Mouse (Mus musculus) kidney, embryonic 16.5 days (tissue): ENCODE measurements around the gene Mia3. TPM values are rescaled to one million over a fixed set of nuclear protein-coding genes. Genes with fewer than 3 reads are reported as not detected.
"Not testable (repeated sequence)": the region's sequence is repeated elsewhere in the genome, so short reads cannot be mapped to it uniquely, and the experiment has no call there.

Experiments used
- ATAC-seq: fragments of 200-750 bp; cut with Nextera tagmentation; 2 replicates; pipeline ENCODE4 v1.8.0; 2017; ENCODE audit warnings: moderate TSS enrichment; ENCODE audit not compliant: low FRiP score, low TSS enrichment
- H3K27ac ChIP-seq: fragments of 300-500 bp; sonication (generic); 2 replicates; pipeline ENCODE4 v1.5.1; 2014; ENCODE audit warnings: low read length
- H3K27me3 ChIP-seq: fragments of 300-500 bp; sonication (generic); 2 replicates; pipeline ENCODE4 v1.6.1; 2014; ENCODE audit warnings: low read length, control low read depth, mixed read lengths; ENCODE audit not compliant: insufficient read depth
- H3K36me3 ChIP-seq: fragments of 300-500 bp; sonication (generic); 2 replicates; pipeline ENCODE4 v1.6.1; 2014; ENCODE audit warnings: low read length, control low read depth, mixed read lengths; ENCODE audit not compliant: insufficient read depth
- H3K4me1 ChIP-seq: fragments of 300-500 bp; sonication (generic); 2 replicates; pipeline ENCODE4 v1.6.1; 2014; ENCODE audit warnings: low read length, control low read depth, mixed read lengths; ENCODE audit not compliant: insufficient read depth
- H3K4me2 ChIP-seq: fragments of 300-500 bp; sonication (generic); replicated peaks from 2 replicates; pipeline ENCODE4 v1.6.1; 2014; ENCODE audit warnings: low read depth, low read length
- H3K4me3 ChIP-seq: fragments of 300-500 bp; sonication (generic); 2 replicates; pipeline ENCODE4 v1.5.1; 2014; ENCODE audit warnings: mild to moderate bottlenecking, low read length
- H3K9ac ChIP-seq: fragments of 300-500 bp; sonication (generic); replicated peaks from 2 replicates; pipeline ENCODE4 v1.6.1; 2014; ENCODE audit warnings: low read length
- H3K9me3 ChIP-seq: fragments of 300-500 bp; sonication (generic); 2 replicates; pipeline ENCODE4 v1.6.1; 2016; ENCODE audit warnings: low read length, control low read depth
- WGBS: fragments of 180-500 bp; shearing (Covaris S2); extraction: QIAGEN DNeasy Blood & Tissue Kit; methylation state at CpG from one replicate; pipeline ENCODE4 v1.1.7; 2014; 5-methylcytosine and 5-hydroxymethylcytosine counted together
- polyA plus RNA-seq: library from polyadenylated mRNA; unstranded; fragments of >200 nt; fragmentation: Nextera tagmentation; extraction: Ambion mirVana; gene quantifications from 2 replicates; pipeline ENCODE4 v1.2.1, GENCODE M21; 2015

Gene Mia3
- 94.8 and 106 TPM in 2 replicates for polyA plus RNA-seq

GRCm38 (mm10) chr1:183369427-183370014 lies at the start of gene Mia3:
Mia3 (minus strand) TSS chr1:183369553.
- Histone ChIP-seq H3K4me2 (peak within 1 kb of the TSS; percentile 74), H3K27me3 (no peaks in the 10 kb centered on the region), H3K9ac (peak within 1 kb of the TSS; percentile 84), H3K4me1 (peaks cover 16% of the 10 kb centered on the region), H3K4me3 (peak within 1 kb of the TSS; percentile 64), H3K36me3 (peaks cover 11% of the 10 kb centered on the region), H3K9me3 (peaks cover under 1% of the 10 kb centered on the region; the same call in 1 of the 2 replicates), H3K27ac (peak within 1 kb of the TSS; percentile 72)
- peak; percentile 99 for ATAC-seq
- under 1% methylated on average over 38 of the region's 51 CpGs for WGBS

GRCm38 (mm10) chr1:183417873-183418272 lies 48.5 kb upstream of the Mia3 start, which contains the start of gene Hhipl2:
Hhipl2 (plus strand) TSS chr1:183418215.
- no peaks in the 10 kb centered on the region for H3K27me3 ChIP-seq
- H3K36me3 ChIP-seq, result no peaks in the 10 kb centered on the region
- H3K4me1 ChIP-seq, result no peaks in the 10 kb centered on the region
- no peak within 1 kb of the TSS for H3K27ac ChIP-seq
- H3K9me3 ChIP-seq, result peaks cover 5% of the 10 kb centered on the region; the same call in 1 of the 2 replicates
- WGBS, result 39% methylated on average over 12 of the region's 12 CpGs
- no peak within 1 kb of the TSS for H3K4me3 ChIP-seq
- peak within 1 kb of the TSS; percentile 19; the same call in 1 of the 2 replicates for H3K4me2 ChIP-seq
- ATAC-seq, result peak; percentile 60; the same call in 1 of the 2 replicates
- H3K9ac ChIP-seq, result no peak within 1 kb of the TSS

GRCm38 (mm10) chr1:183414081-183414727 lies 44.9 kb upstream of the Mia3 start:
- no peaks in the 10 kb centered on the region for H3K4me1 ChIP-seq
- H3K27ac ChIP-seq, result no peak overlapping the region
- no peak overlapping the region for H3K4me2 ChIP-seq
- H3K27me3 ChIP-seq, result no peaks in the 10 kb centered on the region
- peaks cover 5% of the 10 kb centered on the region; the same call in 1 of the 2 replicates for H3K9me3 ChIP-seq
- no peak overlapping the region for H3K9ac ChIP-seq
- ATAC-seq, result no peak
- WGBS, result 78% methylated on average over 15 of the region's 15 CpGs
- no peak overlapping the region for H3K4me3 ChIP-seq
- peaks cover 24% of the 10 kb centered on the region for H3K36me3 ChIP-seq

DNA sequence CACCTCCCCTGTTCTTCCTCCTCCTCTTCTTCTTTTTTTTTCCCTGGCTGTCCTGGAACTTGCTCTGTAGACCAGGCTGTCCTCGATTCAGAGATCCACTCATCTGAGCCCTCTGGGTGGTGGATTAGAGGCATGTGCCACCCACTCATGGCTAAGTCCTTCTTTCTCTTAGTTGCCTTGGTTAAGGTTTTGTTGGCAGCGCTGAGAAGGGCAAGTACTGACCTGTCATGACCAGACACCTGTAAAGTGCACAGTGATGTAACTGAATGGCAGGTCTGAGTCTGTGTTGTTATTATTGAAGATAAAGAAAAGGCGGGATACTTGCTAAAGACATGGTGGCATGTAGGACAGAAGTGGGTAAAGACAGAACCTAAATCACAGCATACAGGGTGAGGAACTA lies 34.0 kb upstream of the Mia3 start:
- ATAC-seq, result no peak
- 92% methylated on average over 3 of the region's 3 CpGs for WGBS

GRCm38 (mm10) chr1:183388426-183389406 lies 19.4 kb upstream of the Mia3 start, which contains the start of gene Taf1a:
Taf1a (plus strand) TSS chr1:183388981.
- Histone ChIP-seq H3K4me1 (peaks cover 10% of the 10 kb centered on the region), H3K4me2 (peak within 1 kb of the TSS; percentile 85), H3K27me3 (peaks cover 10% of the 10 kb centered on the region), H3K36me3 (peaks cover 15% of the 10 kb centered on the region), H3K27ac (peak within 1 kb of the TSS; percentile 51), H3K9ac (peak within 1 kb of the TSS; percentile 77), H3K9me3 (no peaks in the 10 kb centered on the region), H3K4me3 (peak within 1 kb of the TSS; percentile 94)
- WGBS, result 6% methylated on average over 44 of the region's 44 CpGs
- ATAC-seq, result peak; percentile 100

More for the DNA sequence above, 34.0 kb upstream of the Mia3 start:
- Histone ChIP-seq H3K4me1 (no peaks in the 10 kb centered on the region), H3K9ac (no peak overlapping the region), H3K27me3 (no peaks in the 10 kb centered on the region), H3K27ac (no peak overlapping the region), H3K4me3 (no peak overlapping the region), H3K4me2 (no peak overlapping the region), H3K36me3 (peaks cover 66% of the 10 kb centered on the region), H3K9me3 (no peaks in the 10 kb centered on the region)

DNA sequence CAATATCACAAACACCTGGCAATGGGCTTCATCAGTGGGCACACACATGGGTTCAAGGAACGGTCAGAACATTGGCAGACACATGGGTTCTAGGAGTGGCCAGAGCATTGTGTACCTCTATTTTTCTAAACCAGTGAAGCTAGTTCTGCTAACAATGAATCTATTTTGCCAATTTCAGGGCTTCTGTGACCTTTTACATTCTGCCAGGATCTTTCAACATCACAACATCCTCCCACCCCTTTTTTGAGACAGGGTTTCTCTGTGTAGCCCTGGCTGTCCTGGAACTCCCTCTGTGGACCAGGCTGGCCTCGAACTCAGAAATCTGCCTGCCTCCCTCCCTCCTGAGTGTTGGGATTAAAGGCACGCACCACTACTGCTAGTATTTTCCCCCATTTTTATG lies 18.1 kb upstream of the Mia3 start:
- H3K4me3 ChIP-seq, H3K36me3 ChIP-seq, H3K9me3 ChIP-seq, ATAC-seq, H3K27ac ChIP-seq, H3K4me2 ChIP-seq, H3K9ac ChIP-seq: not testable (repeated sequence)
- 94% methylated on average over 3 of the region's 3 CpGs for WGBS
- peaks cover 10% of the 10 kb centered on the region for H3K4me1 ChIP-seq
- peaks cover 10% of the 10 kb centered on the region for H3K27me3 ChIP-seq

DNA sequence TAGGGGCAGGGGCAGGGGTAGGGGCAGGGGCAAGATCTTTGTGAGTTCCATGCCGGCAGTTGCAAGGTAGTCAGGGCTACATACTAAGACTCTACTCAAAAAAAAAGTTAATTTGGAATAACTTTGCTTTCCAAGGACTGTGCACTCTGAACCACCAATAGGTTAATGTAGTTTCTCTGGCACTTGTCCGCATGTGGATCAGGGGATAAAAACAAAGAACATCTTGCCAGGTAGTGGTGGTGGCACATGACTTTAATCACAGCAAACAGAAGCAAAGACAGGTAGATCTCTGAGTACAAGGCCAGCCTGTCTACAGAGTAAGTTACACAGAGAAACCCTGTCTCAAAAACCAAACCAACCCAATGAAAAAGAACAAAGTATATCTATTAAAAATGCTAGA lies 13.3 kb upstream of the Mia3 start:
- WGBS, result 92% methylated on average over 2 of the region's 2 CpGs
- Histone ChIP-seq H3K4me3 (no peak overlapping the region), H3K27me3 (peaks cover 10% of the 10 kb centered on the region), H3K9me3 (peaks cover 3% of the 10 kb centered on the region; the same call in 1 of the 2 replicates), H3K4me2 (no peak overlapping the region), H3K9ac (no peak overlapping the region), H3K4me1 (no peaks in the 10 kb centered on the region), H3K27ac (no peak overlapping the region), H3K36me3 (no peaks in the 10 kb centered on the region)
- no peak for ATAC-seq

- no peaks in the 10 kb centered on the region for H3K36me3 ChIP-seq
- no peak overlapping the region for H3K9ac ChIP-seq
- WGBS, result 78% methylated on average over 5 of the region's 5 CpGs
- H3K9me3 ChIP-seq, result peaks cover 3% of the 10 kb centered on the region; the same call in 1 of the 2 replicates
- no peak overlapping the region for H3K4me3 ChIP-seq
- no peaks in the 10 kb centered on the region for H3K4me1 ChIP-seq
- peaks cover 10% of the 10 kb centered on the region for H3K27me3 ChIP-seq
- ATAC-seq, result no peak
- no peak overlapping the region for H3K27ac ChIP-seq
- no peak overlapping the region for H3K4me2 ChIP-seq
These were observed 12.5 kb upstream of the Mia3 start for GRCm38 (mm10) chr1:183381816-183382215.

DNA sequence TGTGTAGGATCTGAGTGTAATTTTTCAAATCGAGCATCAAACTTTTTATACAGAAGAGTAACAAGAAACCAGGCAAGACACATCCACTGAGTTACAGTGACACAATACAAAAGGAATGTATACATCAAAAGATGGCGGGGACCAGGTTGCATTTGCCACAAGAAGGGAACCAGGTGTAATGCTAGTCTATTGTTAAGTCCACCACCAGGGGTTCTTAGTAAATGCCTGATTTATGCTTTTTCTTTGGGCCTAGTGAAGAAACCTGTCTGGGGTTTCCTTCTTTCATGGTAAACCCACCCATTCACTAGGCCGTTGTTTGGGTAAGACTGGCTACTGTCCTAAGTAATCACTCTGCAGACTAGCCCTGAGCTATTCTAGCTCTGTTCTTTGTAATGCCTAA lies 10.0 kb upstream of the Mia3 start:
- WGBS, result 96% methylated on average over 3 of the region's 3 CpGs
- not testable (repeated sequence) for H3K4me1 ChIP-seq, H3K9me3 ChIP-seq, H3K4me2 ChIP-seq, H3K36me3 ChIP-seq, ATAC-seq, H3K27me3 ChIP-seq, H3K9ac ChIP-seq, H3K4me3 ChIP-seq, H3K27ac ChIP-seq
